Mouse (Mus musculus) kidney, adult 8-10 months (tissue): Measurements from ENCODE around the gene Bet1.

Source experiments
- DNase-seq, 2 experiments: peaks; one replicate each; pipeline ENCODE4 v3.0.0; 2022

Bet1 gene

GRCm38 (mm10) chr6:4086663-4087454, at the start of gene Bet1:
Gene Bet1, minus strand, starts transcription at chr6:4086972.
- peak; percentile 92 to 95 for DNase-seq

DNA sequence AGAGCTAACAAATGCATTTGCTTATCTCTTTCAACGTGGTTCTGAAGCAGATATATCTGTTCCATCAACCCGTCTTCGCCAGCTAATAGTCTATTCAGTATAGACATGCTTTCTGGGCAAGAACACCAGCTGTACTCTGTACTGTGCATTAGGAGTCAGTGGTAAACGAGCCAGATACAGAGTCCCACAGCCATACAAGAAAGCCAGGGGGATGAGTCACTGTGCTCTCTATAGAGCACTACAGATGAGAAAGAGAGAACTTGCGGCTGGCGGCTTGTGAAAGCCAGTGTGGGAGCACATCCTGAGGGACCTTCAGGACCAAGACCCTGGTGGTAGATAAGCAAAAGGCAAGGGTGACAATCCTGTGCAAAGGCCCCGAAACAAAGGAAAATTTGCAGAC, 45.5 kb upstream of the Bet1 start:
- no peak for DNase-seq

DNA sequence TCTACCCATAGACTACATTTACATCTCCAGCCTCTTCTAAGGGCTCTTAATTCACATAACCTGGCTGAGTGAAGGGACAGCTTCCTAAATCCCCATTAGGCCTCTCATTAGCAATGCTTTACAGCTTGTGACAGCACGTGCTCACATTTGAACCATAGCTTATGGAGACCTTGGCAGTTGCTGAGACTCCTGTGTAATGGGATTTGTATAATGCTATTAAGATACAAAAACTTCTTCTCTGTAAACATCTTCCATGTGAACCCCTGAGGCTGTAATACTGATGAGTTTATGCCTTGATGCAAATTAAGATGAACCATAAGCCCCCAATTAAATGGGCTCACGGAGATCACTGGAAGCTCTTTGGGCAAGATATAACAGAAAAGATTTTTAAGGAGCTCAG, 44.4 kb upstream of the Bet1 start:
- no peak for DNase-seq

DNA sequence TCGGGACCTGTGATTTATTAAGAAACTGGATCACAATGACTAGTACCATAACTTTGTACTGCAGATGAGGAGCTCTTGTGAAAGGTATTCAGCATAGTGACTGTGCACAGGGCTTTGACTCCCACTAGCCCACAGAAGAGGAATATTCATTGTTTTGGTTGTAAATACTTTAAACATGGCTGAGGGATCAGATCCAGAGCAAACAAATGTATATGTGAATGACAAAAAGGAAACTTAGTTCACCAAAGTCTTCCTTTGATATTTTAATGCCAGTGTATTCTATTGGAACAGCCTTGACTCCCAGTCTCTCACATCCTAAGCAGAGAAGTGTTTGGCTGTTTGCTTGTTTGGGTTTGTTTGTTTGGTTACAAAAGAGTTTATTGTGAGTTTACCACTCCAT, 31.8 kb upstream of the Bet1 start:
- DNase-seq = no peak

- DNase-seq = no peak
Measured at GRCm38 (mm10) chr6:4090423-4090822, 3.7 kb upstream of the Bet1 start.

- DNase-seq = no peak
Measured at GRCm38 (mm10) chr6:4072281-4072680, 14.5 kb downstream of the Bet1 start.

- no peak for DNase-seq
Measured at GRCm38 (mm10) chr6:4069714-4070113, 17.1 kb downstream of the Bet1 start.

GRCm38 (mm10) chr6:4054387-4054786, 32.4 kb downstream of the Bet1 start:
- DNase-seq = no peak

DNA sequence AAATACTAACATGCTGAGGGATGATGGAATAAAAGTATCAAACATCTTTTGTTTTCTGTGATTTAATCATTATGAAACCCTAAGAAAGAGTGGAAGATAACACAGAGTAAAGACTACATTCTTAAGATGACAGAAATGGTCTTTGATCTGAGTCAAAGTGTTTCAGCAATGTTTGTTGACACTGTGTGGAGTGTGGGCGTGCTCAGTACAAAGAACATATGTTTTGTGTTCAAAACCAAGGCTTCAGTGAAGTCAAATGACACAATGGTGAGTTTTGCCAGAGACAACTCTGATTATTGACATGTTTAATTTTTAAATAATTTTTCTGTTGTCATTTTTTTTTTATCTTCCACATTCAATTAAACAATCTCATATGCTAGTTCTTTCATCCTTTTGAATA, 33.9 kb downstream of the Bet1 start:
- no peak for DNase-seq

GRCm38 (mm10) chr6:4047200-4047599, 39.6 kb downstream of the Bet1 start:
- DNase-seq = no peak

DNA sequence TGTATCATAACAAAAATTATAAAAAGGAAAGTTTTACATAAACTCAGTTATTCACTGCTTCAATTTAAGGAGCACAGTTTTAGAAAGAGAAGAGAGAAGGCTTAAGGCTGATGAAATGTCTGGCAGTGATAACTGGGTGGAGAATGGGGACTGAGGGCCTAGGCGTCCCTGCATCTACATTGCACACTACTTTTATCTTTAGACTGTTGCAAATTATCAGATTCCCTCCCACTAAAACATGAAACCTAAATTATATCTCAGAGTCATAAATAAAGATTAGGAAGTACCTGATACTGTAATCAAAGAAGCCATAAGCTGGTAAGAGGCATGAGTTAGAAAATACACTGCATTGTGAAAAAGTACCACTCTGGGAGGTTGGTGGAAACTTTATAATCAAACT, 45.0 kb downstream of the Bet1 start:
- DNase-seq = no peak

- no peak for DNase-seq
Measured at GRCm38 (mm10) chr6:4030956-4031355, 55.8 kb downstream of the Bet1 start.
